Mouse (Mus musculus): Measurements from ENCODE around the gene Tpgs1.

Gene Tpgs1

DNA sequence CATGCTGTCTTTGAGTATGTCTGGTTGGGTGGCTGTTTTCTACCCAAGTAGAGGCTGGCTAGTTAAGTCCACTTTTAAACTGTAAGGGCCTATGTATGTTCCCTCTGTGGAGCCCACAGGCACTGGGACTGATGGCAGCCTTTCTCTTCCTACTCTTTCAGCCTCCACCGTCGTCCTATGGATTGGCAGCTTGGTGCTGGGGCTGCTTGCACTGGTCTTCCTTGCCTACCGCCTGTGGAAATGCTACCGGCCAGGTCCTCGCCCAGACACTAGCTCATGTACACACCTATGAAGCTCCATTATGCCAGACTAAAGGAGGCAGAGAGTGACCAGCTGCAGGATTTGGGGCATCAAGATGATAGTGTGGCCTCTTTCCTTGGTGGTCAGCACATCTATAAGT is 1.1 kb upstream of the Tpgs1 start:
- in situ Hi-C loops (cut with MboI, MseI): no loop called here

DNA sequence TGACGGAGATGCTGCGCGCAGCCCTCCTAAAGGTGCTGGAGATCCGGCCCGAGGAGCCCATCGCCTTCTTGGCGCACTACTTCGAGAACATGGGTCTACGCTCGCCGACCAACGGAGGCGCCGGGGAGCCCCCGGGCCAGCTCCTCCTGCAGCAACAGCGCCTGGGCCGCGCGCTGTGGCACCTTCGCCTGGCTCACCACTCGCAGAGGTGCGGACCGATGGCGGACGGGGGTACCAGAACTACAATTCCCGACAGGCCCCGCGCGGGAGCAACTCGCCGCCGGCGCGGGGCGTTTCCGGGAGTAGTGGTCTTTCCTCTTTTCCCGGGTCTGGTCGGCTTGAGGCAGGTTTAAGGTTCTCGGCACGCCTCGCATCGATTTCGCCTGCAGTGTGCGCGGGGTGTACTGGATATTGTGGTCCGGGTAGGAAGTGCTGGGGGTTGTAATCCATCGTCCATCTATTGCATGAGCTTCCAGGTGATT is 448 bp downstream of the Tpgs1 start:
- in situ Hi-C loops (cut with MboI, MseI): no loop called here

DNA sequence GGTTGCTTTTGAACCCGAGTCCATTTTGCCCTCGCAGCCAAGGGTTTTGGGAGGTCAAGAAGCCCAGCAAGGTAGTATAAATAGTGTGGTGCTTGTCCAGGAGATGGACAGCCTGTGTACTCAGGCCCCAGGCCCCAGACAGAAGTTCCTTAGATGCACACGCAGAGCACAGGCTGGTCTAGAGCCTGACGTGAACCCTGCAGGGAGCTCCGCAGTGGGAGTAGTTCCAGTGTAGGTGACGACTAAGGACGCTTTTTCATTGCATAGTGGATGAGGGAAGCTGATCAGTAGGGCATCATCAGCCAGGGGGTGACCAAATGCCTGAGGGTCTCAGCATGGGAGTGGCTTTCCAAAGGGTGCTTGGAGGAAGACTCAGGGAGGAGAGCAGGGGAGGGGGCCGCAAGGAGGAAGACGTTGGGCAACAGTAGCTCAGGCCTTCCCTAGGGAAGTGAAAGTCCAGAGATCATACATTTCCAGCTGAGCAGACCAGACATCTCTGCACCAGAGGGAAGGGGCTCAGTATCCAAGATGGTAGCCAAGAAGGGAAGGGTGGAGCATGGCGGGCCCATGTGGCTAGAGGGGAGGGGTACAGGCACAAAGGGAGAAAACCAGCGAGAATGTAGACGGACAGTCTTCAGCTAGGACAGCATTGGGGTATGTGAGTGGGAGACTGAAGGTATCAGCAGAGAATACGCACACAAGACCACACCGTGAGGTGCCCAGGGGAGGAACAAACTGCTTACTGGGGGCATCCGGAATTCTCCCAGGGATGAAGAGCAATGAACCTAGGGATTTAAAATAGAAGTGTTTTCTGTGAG is 1.1 kb downstream of the Tpgs1 start:
- in situ Hi-C loops (cut with MboI, MseI): no loop called here

DNA sequence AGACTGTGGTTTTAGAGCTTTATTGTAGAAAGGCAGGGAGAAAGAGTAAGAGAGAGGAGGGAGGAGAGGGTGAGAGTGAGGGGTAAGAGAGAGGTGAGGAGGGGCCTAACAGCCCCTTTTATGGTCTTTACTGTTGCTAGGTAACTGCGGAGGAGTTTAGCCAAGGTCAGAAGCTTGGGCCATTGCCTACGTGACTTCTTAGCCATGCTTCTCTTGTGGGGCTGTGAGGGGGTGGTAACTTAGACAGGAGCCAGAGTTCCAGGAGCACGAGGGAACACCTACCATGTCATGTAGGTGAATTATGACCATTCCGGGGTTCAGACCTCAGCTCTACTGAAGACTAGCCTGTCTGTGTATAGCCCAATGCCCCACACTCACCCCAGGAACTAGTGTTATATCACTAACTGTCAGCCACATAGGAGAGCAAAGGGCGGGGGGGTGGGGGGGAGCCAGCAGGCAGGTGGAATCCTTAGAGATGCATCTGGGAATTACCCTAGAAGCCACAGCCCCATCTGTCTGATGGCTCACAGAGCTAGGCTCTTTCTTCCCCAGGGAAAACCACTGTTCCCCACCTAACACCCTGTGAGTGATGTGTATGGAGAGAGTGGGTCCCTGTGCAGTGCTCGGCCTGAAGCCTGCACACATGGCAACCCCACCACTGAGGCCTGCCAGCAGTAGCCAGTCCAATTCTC is 2.4 kb downstream of the Tpgs1 start:
- in situ Hi-C loops (cut with MboI, MseI): no loop called here

DNA sequence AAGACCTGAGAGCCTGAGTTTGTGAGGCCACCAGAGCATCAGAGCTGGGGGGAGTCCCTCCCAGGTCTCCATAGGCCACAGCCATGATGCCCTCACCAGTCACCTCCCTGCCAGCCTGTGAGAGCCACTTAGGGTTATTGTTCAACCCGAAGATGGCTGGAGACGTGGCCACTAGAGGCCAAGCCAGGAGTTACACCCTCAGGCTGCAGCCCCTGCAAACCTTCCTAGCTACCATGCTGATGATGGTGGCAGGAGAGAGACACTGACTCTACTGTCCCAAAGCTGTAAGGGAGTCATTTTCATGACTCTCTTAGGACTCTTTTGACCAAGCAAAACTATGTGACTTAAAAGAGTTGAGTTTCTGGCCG is 2.9 kb downstream of the Tpgs1 start:
- in situ Hi-C loops (cut with MboI, MseI): no loop called here

DNA sequence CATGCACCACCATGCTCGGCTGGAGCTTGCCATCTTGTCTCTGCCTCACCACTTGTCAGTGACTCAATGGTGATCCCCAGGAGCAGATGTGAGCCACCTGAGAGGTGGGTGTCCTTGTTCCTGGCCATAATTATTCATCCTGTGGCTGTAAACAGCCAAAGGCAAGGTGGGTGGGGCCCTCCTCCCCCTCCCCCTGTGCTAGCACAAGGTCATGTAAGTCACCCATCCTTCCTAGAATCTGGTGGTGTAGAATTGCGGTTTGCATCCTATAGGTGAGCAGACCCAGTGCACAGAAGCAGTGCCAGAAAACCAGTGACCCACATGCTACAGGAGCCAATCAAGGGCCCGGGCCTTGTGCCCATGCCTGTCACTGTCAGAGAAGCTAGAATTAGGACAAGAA is 3.9 kb downstream of the Tpgs1 start:
- in situ Hi-C loops (cut with MboI, MseI): no loop called here

DNA sequence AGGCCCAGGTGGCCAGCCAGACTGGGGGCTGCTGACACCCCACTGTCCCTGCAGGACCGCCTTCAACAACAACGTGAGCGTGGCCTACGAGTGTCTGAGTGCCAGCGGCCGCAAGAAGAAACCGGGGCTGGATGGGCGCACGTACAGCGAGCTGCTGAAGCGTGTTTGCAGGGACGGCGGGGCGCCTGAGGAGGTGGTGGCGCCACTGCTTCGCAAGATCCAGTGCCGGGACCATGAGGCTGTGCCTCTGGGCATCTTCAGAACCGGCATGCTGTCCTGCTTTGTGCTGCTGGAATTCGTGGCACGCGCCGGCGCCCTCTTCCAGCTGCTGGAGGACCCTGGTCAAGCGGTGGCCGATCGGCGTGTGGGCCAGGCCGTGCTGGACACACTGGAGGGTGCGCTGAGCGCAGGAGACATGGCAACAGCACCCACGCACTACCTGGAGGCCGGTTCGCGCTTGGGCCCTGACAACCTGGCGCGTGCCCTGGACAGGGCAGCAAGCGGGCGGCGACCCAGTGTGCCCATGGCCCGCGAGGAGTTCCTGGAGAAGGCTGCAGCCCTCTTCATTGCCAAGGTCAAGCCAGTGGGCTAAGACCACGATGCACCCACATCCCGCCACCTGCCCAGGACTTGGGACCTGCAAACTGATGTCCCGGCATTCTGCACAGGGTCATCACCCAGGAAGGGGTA is 6.3 kb downstream of the Tpgs1 start:
- in situ Hi-C loops (cut with MboI, MseI): no loop called here

DNA sequence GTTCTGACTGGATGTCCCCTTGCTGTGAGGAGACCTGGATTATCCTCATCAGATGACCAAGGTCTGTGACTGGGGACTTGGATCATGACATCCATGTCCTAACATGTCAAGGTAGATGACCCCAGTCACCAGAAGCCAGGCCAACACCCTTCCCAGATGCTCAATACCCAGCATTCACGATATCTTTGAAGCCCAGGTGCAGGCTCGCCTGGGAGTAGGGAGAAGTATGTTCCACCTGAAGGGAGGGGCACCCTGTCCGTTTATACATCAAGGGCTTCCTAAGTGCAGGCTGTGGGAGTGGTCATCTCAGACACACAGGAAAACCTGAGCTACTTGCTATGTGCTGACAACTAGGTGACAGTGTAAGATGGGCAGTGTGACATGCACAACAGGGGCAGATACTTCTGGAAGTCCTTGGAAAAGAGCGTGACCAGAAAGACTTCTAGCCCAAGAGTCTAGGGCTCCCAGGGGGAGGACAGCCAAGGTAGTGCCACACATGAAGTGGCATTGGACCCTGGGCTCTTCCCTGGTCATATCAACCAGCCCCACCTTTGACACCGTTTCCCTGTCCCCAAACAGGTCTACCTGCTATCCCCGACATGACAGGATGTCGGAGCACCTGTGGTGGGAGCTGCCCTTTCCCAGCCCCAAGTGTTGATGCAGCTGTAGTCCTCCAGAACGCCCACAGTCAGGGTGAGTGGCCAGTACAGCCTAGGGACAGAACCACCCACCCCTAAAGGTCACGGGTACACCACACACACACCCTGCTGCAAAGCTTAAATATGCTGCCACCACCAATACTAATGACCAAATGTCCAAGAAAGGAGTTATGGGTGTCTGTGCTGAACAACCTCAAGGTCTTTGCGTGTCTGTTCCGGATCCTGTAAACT is 11.7 kb downstream of the Tpgs1 start:
- in situ Hi-C loops (cut with MboI, MseI): loop anchor here (10.0 kb wide), 1 partner anchor 1106 kb away; the partner anchor contains the start of gene Ilvbl

DNA sequence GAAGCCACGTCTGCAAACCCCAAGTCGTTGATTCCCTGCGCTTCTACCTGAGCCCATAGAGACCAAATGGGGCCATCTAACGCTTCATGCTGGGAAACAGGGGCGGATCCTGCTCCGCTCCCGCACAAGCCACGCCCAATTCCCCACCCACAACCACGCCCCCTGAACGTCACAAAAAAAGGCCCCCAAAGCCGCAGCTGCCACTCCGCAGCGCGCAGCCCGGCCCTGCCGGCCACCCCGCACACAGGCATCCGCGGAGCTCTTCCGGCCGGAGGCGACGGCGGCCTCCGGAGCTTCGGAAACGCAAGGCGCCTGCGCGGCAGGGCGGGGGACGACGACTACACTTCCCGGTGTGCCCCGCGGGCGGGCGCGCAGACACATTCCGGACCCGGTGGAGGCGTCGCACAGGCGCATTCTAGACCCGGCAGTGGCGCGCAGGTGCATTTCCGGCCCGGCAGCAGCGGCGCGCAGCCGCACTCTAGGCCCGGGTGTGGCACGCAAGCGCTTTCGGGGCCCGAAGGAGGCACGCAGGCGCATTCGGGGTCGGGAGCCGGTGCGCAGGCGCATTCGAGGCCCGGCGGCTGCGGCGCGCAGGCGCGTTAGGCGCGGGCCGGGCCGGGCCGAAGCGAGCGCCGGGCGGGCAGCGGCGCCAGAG is 12.5 kb downstream of the Tpgs1 start, which contains the start of gene Cdc34:
Cdc34 (plus strand) TSS at position 605 of the 655 bp plus-strand sequence.
- in situ Hi-C loops (cut with MboI, MseI): loop anchor here (10.0 kb wide), 1 partner anchor 1107 kb away; the partner anchor contains the start of gene Ilvbl

DNA sequence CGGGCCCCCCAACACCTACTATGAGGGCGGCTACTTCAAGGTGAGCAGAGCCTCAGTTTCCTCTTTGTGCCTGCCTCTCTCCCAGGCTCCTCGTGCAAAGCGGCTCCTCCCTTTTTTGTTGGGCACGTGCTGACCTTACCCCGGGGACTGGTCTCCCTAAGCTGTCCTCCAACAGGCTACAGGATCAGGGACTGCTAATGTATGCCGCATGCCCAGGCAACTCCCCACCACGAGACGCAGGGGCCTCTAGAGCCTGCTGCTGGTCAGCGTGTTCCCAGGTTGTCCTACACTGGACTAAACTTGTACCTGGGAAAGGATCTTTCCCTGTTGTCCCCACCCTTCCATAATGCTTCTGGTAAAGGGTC is 13.4 kb downstream of the Tpgs1 start:
- in situ Hi-C loops (cut with MboI, MseI): loop anchor here (10.0 kb wide), 1 partner anchor 1108 kb away; the partner anchor contains the start of gene Ilvbl

DNA sequence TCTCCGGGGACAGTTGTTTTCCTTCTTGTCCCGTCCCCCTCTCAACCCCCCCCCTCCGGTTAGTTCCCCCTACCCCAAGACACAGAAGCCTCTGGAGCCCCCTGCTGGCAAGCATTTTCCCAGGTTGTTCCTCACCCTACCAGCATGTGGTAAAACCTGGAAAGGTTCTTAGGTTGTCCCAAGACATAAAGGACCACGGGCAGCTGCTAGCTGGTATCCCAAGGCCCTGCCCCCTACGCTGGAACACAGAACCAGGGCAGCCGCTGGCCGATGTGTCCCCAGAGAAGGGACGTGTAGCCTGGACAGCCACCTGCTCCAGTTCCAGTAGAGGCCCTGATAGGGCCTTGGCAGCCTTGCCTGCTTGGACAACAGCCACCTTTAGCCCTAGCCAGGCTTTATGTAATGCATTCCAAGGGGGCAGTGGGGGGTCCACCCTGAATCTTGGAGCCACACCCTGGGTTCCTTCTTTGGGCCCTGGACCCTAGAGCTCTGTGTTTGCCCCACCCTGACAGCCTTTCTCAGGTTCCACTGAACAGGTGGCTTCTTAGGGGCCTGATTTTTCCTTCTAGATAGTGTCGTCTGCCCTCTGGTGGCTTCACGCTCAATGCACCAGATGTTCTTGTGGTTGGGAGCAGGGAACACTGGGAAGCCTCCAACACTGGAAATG is 13.9 kb downstream of the Tpgs1 start:
- in situ Hi-C loops (cut with MboI, MseI): loop anchor here (10.0 kb wide), 1 partner anchor 1108 kb away; the partner anchor contains the start of gene Ilvbl

DNA sequence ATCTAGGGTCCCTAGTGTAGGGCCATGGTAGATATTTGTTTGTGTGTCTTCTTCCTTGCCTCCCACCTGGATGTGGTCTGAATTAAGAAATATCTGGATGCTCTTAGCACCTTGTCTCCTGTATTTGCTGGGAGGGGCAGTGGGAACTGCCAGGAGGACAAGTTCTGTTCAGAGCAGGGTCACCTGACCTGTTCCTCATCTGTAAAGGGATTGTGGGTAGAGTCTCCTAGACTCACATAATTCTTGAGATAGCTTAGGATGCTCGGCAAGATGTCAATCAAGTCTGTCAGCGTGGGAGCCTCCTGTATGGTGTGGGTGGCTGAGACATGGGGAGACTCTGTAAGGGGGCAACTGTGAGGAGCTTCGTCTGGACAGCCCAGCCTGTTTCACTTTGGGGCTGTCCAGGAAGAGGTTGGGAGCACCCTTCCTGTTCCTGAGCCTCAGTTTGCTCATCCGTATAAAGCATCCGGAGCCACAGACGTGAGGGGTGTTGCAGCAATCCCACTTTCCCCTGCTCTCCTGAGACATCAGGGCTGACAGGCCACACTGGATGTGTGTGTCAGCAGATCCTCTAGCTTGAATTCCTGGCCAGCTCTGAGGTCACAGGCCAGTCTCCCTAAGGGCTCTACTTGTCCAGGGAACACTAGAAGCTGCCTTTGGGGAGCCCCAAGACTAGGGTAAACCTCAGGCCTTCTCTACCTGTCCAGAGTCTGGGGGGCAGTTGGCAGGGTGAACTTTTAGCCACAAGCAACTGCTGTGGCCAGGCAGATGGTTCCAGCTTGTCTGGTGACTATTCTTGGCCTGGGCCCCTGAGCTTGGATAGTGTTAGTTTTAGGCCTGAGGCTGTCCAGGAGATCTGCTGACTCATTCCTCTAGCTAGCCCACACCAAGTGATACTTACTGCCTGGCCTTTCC is 14.8 kb downstream of the Tpgs1 start:
- in situ Hi-C loops (cut with MboI, MseI): loop anchor here (10.0 kb wide), 1 partner anchor 1109 kb away; the partner anchor contains the start of gene Ilvbl

DNA sequence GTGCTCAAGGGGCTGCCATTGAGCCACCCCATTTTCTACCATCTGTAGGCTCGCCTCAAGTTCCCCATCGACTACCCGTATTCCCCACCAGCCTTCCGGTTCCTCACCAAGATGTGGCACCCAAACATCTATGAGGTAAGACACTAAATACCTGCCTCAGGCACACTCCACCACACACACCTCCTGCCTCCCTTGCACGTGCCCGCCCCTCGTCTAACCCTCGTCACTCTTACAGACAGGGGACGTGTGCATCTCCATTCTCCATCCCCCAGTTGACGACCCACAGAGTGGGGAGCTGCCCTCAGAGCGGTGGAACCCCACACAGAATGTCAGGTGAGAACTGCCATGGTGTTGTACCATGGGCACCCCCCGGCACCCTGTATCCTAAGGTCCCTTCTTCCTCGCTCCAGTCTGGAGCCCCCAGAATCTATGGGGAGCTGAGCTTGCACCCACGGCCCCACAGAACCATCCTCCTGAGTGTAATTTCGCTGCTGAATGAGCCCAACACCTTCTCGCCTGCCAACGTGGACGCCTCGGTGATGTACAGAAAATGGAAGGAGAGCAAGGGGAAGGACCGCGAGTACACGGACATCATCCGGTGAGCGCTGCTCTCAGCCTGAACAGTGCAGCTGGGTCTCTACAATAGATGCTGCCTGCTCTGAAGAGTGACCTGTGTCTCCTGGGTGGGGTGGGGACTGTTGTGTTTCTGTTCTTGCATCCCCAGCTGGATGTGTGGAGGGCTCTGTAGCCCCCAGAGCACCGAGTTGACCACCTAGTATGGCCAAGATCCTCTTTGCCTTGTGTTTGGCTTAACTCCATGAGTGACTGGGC is 15.8 kb downstream of the Tpgs1 start:
- in situ Hi-C loops (cut with MboI, MseI): loop anchor here (10.0 kb wide), 1 partner anchor 1110 kb away; the partner anchor contains the start of gene Ilvbl

DNA sequence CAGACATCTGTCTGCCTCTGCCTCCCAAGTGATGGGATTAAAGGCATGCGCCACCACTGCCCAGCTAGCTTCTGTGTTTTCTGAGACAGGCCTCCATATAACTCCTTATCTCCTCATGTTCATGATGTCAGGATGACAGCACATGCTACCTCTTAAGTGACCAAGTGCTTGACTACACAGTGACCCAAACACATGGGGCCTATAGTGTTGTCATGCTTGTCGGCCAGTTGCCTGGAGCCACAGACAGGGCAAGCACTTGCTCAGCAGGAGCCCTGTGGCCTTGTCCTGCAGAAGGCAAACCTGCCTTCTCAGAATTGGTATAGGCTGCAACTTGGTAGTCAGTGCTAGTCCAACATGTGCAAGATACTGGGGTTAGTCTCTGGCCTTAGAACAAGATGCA is 17.1 kb downstream of the Tpgs1 start:
- in situ Hi-C loops (cut with MboI, MseI): loop anchor here (10.0 kb wide), 1 partner anchor 1111 kb away; the partner anchor contains the start of gene Ilvbl

DNA sequence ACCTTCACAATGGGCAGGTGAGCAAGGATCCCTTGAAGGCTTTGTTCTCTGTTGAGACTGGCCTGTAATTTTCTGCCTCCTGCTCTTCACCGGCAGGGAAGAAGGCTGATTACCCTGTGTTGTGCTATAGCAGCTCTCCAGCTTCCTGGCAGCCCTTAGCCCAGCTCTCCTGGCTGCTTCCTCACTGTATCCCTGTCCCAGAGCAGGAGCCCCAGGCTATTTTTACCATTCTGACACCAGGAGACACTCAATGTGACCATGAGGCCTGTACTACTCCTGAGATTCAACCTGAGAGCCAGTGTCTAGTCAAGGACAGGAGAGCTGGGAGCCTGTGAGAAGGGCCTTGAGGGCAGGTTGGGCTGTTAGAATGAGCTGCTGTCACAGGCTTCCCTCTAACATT is 17.5 kb downstream of the Tpgs1 start:
- in situ Hi-C loops (cut with MboI, MseI): loop anchor here (10.0 kb wide), 1 partner anchor 1112 kb away; the partner anchor contains the start of gene Ilvbl

DNA sequence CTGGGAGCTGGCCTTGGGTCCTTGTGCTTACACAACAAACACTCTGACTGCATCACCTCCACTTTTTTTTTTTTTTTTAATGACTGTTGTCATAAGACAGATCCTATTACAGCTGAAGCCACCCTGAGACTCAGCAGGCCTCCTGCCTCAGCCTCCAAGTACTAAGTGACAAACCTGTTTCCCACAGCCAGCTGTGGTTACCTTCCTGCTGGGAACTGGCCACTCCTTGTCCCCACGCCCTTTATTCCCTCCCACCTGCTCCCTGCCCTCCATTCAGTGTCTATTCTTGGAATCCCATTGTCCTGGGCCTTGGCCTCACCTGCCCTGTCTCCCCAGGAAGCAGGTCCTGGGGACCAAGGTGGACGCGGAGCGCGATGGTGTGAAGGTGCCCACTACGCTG is 18.3 kb downstream of the Tpgs1 start:
- in situ Hi-C loops (cut with MboI, MseI): loop anchor here (10.0 kb wide), 1 partner anchor 1113 kb away; the partner anchor contains the start of gene Ilvbl

DNA sequence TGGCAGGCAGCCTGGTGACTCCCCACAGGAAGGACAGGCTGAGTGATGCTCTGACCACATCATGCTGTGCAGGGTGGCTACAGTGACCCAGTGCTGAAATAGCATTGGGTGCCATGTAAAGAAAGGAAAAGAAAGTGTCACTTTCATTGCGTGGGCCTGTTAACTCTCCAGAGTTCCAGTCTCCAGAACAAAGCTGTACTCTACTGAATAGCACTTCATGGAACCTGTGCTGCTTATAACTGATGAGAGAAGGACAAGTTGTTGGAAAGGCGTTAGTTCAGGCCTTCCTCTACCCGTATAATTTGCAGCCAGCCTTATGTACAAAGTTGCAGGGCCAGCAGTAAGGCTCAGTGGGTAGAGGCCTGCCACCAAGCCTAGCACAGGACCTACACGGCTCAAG is 19.6 kb downstream of the Tpgs1 start, which contains the start of gene Gzmm:
Gzmm (plus strand) TSS at position 301 of the 400 bp plus-strand sequence.
- in situ Hi-C loops (cut with MboI, MseI): loop anchor here (10.0 kb wide), 1 partner anchor 1114 kb away; the partner anchor contains the start of gene Ilvbl
